Mouse (Mus musculus): ENCODE results near the gene Sart3. TPM values are rescaled to one million over a fixed set of nuclear protein-coding genes. Genes with fewer than 3 reads are reported as not detected.
"Not testable (repeated sequence)": the region's sequence is repeated elsewhere in the genome, so short reads cannot be mapped to it uniquely, and the experiment has no call there.

Sart3 gene
- polyA plus RNA-seq, 1 experiment from 2014 or later, result 31.6 TPM

DNA sequence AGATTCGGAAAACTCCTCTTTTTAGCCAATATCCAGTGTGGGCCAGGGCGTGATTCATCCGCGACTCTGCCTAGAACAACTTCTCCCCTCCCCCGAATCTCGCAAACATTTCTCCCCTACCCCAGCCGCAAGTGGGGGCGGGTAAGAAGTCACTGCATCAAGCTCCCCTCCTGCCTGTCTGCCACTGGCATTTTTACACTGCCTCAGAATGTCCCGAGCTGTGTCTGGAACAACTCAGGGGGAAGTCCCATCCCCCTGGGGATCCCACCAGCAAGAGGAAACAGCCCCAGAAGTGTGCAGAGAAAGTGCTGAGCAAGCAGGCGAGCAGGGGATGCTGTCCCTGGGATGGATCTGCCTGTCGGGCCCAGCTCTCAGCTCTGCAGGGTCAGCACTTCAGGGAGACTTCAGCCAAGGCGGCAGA is 11.3 kb upstream of the Sart3 start:
- Histone ChIP-seq H3K36me3 (ENCODE audit: control insufficient read depth, insufficient read depth) (no peaks in the 10 kb centered on the region), H3K27ac (ENCODE audit: low read length) (peak overlapping the region; percentile 71; the same call in 1 of the 2 replicates), H3K9ac (ENCODE audit: low read length) (no peak overlapping the region), H3K27me3 (ENCODE audit: control insufficient read depth, insufficient read depth, low read length) (peaks cover 6% of the 10 kb centered on the region; the same call in 1 of the 2 replicates), H3K4me3 (ENCODE audit: low read length) (no peak overlapping the region), H3K4me2 (ENCODE audit: low read depth, low read length) (peak overlapping the region; percentile 4; the same call in 1 of the 2 replicates), H3K4me1 (ENCODE audit: control insufficient read depth, insufficient read depth, low read length) (peaks cover 3% of the 10 kb centered on the region; the same call in 1 of the 2 replicates), H3K9me3 (replicated peaks; ENCODE audit: control insufficient read depth, low read length) (no peaks in the 10 kb centered on the region)
- 7% methylated on average over 12 of the region's 12 CpGs for WGBS
- ATAC-seq (replicated peaks; ENCODE audit: extremely low read depth, insufficient read depth, low FRiP score), result peak; percentile 49

DNA sequence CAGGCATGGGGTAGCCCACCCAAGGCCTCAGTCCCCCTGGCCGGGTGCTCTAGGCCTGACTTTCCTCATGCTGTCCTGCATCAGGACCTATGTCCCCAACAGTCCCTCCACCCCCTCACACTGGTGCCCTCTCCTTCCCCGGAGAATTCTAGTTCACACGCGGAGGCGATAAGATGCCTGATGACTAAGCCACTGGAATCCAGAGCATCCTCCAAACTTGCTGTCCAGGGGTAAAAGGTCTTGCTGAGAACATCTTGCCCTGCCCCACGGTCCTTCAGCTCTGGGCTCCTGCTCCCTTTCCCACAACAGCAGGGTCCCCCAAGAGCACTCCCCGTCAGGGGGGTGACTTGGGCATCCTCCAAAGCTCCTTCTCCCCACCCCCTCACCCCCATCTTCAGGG is 10.3 kb upstream of the Sart3 start:
- ATAC-seq (replicated peaks; ENCODE audit: extremely low read depth, insufficient read depth, low FRiP score), result no peak
- peaks cover 3% of the 10 kb centered on the region; the same call in 1 of the 2 replicates for H3K4me1 ChIP-seq (ENCODE audit: control insufficient read depth, insufficient read depth, low read length)
- H3K36me3 ChIP-seq (ENCODE audit: control insufficient read depth, insufficient read depth), result no peaks in the 10 kb centered on the region
- WGBS, result 44% methylated on average over 7 of the region's 7 CpGs
- H3K9ac ChIP-seq (ENCODE audit: low read length), result no peak overlapping the region
- H3K27ac ChIP-seq (ENCODE audit: low read length), result no peak overlapping the region
- H3K9me3 ChIP-seq (replicated peaks; ENCODE audit: control insufficient read depth, low read length), result no peaks in the 10 kb centered on the region
- no peak overlapping the region for H3K4me2 ChIP-seq (ENCODE audit: low read depth, low read length)
- no peak overlapping the region for H3K4me3 ChIP-seq (ENCODE audit: low read length)
- peaks cover 6% of the 10 kb centered on the region; the same call in 1 of the 2 replicates for H3K27me3 ChIP-seq (ENCODE audit: control insufficient read depth, insufficient read depth, low read length)

DNA sequence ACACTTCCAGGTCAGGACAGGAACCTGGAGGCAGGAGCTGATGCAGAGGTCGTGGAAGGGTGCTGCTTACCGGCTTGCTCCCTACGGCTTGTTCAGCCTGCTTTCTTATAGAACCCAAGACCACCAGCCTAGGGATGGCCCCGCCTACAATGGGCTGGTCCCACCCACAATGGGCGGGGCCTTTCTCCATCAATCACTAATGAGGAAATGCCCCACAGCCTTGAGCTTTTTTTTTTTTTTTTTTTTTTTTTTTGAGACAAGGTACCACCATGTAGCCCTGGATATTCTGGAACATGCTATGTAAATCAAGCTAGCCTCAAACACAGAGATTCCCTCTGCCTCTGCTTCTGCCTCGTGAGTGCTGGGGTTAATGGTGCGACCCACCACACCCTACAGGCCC is 9.6 kb upstream of the Sart3 start:
- Histone ChIP-seq H3K9me3 (replicated peaks; ENCODE audit: control insufficient read depth, low read length) (no peaks in the 10 kb centered on the region), H3K9ac (ENCODE audit: low read length) (no peak overlapping the region), H3K4me2 (ENCODE audit: low read depth, low read length) (no peak overlapping the region), H3K4me1 (ENCODE audit: control insufficient read depth, insufficient read depth, low read length) (peaks cover 3% of the 10 kb centered on the region; the same call in 1 of the 2 replicates), H3K4me3 (ENCODE audit: low read length) (no peak overlapping the region), H3K27ac (ENCODE audit: low read length) (no peak overlapping the region), H3K27me3 (ENCODE audit: control insufficient read depth, insufficient read depth, low read length) (peaks cover 6% of the 10 kb centered on the region; the same call in 1 of the 2 replicates), H3K36me3 (ENCODE audit: control insufficient read depth, insufficient read depth) (peaks cover 6% of the 10 kb centered on the region)
- no peak for ATAC-seq (replicated peaks; ENCODE audit: extremely low read depth, insufficient read depth, low FRiP score)
- 72% methylated on average over 7 of the region's 7 CpGs for WGBS

DNA sequence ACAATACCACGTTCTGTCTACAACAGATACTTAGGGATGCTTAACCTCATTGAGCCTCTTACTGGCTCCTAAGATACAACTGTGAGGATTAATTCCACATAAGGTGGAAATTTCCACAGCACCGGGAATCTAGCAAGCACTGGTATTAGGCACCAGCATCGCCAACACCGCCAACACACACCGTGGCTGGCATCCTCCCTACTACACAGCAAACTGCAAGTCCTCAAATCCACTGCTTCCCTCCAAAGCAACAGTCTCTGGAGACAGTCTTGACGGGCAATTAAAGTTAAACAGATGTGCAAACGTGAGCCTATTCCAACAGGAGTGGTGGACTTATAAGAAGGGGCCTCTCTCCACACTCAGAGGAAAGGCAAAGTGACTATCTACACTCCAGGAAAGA is 8.9 kb upstream of the Sart3 start:
- ATAC-seq (replicated peaks; ENCODE audit: extremely low read depth, insufficient read depth, low FRiP score), result no peak
- no peaks in the 10 kb centered on the region for H3K9me3 ChIP-seq (replicated peaks; ENCODE audit: control insufficient read depth, low read length)
- H3K36me3 ChIP-seq (ENCODE audit: control insufficient read depth, insufficient read depth), result peaks cover 12% of the 10 kb centered on the region
- 74% methylated on average over 7 of the region's 7 CpGs for whole genome bisulfite sequencing
- no peak overlapping the region for H3K9ac ChIP-seq (ENCODE audit: low read length)
- peaks cover 3% of the 10 kb centered on the region; the same call in 1 of the 2 replicates for H3K4me1 ChIP-seq (ENCODE audit: control insufficient read depth, insufficient read depth, low read length)
- no peak overlapping the region for H3K27ac ChIP-seq (ENCODE audit: low read length)
- H3K4me3 ChIP-seq (ENCODE audit: low read length), result no peak overlapping the region
- peaks cover 6% of the 10 kb centered on the region; the same call in 1 of the 2 replicates for H3K27me3 ChIP-seq (ENCODE audit: control insufficient read depth, insufficient read depth, low read length)
- no peak overlapping the region for H3K4me2 ChIP-seq (ENCODE audit: low read depth, low read length)

DNA sequence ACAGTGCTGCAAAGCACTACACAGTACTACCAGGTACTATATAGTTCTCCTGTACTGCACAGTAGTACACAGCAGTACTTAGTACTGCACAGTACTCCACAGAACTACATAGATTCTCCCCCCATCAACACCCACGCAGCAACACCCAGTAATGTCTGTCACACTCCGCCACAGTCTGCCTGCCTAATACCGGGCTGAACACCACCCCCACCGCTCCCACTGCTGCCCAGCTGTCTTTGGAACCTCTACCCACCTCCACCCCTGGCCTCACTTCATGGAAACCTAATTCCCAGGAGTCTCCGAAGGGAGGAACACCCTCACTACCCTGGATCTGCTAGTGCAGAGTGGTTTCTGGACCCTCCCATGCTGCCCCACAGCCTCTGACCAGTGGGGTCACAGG is 8.5 kb upstream of the Sart3 start:
- H3K36me3 ChIP-seq (ENCODE audit: control insufficient read depth, insufficient read depth), result peaks cover 16% of the 10 kb centered on the region
- H3K4me2 ChIP-seq (ENCODE audit: low read depth, low read length), result no peak overlapping the region
- ATAC-seq (replicated peaks; ENCODE audit: extremely low read depth, insufficient read depth, low FRiP score), result no peak
- no peaks in the 10 kb centered on the region for H3K9me3 ChIP-seq (replicated peaks; ENCODE audit: control insufficient read depth, low read length)
- 84% methylated on average over 5 of the region's 5 CpGs for WGBS
- H3K27ac ChIP-seq (ENCODE audit: low read length), result no peak overlapping the region
- peaks cover 6% of the 10 kb centered on the region; the same call in 1 of the 2 replicates for H3K27me3 ChIP-seq (ENCODE audit: control insufficient read depth, insufficient read depth, low read length)
- H3K4me3 ChIP-seq (ENCODE audit: low read length), result no peak overlapping the region
- H3K9ac ChIP-seq (ENCODE audit: low read length), result no peak overlapping the region
- peaks cover 3% of the 10 kb centered on the region; the same call in 1 of the 2 replicates for H3K4me1 ChIP-seq (ENCODE audit: control insufficient read depth, insufficient read depth, low read length)

DNA sequence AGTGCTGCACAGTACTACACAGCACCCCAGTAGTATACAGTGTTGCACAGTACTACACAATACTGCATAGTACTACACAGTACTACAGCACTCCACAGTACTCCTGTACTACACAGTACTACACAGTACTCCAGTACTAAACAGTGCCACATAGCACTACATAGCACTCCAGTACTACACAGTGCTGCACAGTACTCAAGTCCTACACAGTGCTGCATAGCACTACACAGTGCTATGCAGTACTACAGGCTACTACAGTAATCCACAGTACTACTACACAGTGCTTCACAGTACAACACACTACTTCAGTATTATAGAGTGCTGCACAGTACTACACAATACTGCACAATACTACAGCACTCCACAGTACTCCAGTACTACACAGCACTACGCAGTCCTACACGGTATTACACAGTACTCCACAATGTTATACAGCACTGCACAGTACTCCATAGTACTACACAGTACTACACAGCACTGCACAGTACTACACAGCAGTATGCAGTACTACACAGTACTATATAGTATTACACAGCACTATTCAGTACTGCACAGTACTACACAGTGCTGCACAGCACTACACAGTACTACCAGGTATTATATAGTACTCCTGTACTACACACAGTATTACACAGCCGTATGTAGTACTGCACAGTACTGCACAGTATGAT is 7.9 kb upstream of the Sart3 start:
- no peak for ATAC-seq (replicated peaks; ENCODE audit: extremely low read depth, insufficient read depth, low FRiP score)

DNA sequence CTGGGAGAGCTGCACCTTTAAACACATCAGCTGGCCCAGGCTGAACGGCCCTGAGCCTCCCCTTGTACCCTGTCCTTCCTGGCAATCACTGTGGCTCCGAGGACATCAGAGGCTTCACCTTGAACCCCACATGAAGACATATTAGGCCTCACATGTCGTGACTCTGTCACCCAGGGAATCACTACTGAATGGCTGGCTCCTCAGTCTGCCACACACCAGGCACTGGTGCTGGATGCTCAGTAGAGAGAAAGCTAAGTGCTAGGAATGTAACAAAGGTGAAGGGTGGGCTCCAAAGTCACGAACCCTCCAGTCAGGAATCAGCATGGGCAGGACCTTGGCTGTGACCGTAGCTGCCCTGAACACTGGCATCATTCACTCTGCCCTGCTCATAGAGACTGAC is 7.3 kb upstream of the Sart3 start:
- Histone ChIP-seq H3K27me3 (ENCODE audit: control insufficient read depth, insufficient read depth, low read length) (peaks cover 6% of the 10 kb centered on the region; the same call in 1 of the 2 replicates), H3K9ac (ENCODE audit: low read length) (no peak overlapping the region), H3K4me2 (ENCODE audit: low read depth, low read length) (no peak overlapping the region), H3K4me1 (ENCODE audit: control insufficient read depth, insufficient read depth, low read length) (peaks cover 3% of the 10 kb centered on the region; the same call in 1 of the 2 replicates), H3K9me3 (replicated peaks; ENCODE audit: control insufficient read depth, low read length) (no peaks in the 10 kb centered on the region), H3K36me3 (ENCODE audit: control insufficient read depth, insufficient read depth) (peaks cover 25% of the 10 kb centered on the region), H3K4me3 (ENCODE audit: low read length) (no peak overlapping the region), H3K27ac (ENCODE audit: low read length) (no peak overlapping the region)
- 70% methylated on average over 5 of the region's 5 CpGs for WGBS
- no peak for ATAC-seq (replicated peaks; ENCODE audit: extremely low read depth, insufficient read depth, low FRiP score)

More for the DNA sequence above, 7.9 kb upstream of the Sart3 start:
- no peak overlapping the region for H3K4me2 ChIP-seq (ENCODE audit: low read depth, low read length)
- 90% methylated on average over 3 of the region's 3 CpGs for WGBS
- no peak overlapping the region for H3K9ac ChIP-seq (ENCODE audit: low read length)
- H3K27me3 ChIP-seq (ENCODE audit: control insufficient read depth, insufficient read depth, low read length), result peaks cover 6% of the 10 kb centered on the region; the same call in 1 of the 2 replicates
- H3K9me3 ChIP-seq (replicated peaks; ENCODE audit: control insufficient read depth, low read length), result no peaks in the 10 kb centered on the region
- H3K4me1 ChIP-seq (ENCODE audit: control insufficient read depth, insufficient read depth, low read length), result peaks cover 3% of the 10 kb centered on the region; the same call in 1 of the 2 replicates
- H3K27ac ChIP-seq (ENCODE audit: low read length), result no peak overlapping the region
- peaks cover 19% of the 10 kb centered on the region for H3K36me3 ChIP-seq (ENCODE audit: control insufficient read depth, insufficient read depth)
- no peak overlapping the region for H3K4me3 ChIP-seq (ENCODE audit: low read length)

DNA sequence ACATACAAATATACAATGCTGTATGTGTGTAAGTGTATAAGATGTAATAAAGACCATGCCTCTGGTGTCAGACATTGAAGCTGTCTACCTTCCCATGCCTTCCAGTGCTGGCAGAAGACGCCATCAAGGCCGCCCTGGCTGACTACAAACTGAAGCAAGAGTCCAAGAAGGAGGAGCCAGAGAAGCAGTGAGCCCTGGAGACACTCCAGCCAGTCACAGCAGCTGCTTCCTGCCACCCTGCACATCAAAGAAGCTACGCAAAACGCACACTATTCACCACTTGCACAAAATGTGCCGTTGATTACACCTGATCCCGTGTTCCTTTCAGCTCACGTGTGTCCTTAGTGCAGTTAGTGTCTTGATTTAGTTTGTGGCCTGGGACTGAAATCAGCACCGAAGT is 5.4 kb upstream of the Sart3 start:
- not testable (repeated sequence) for H3K4me2 ChIP-seq (ENCODE audit: low read depth, low read length); H3K9me3 ChIP-seq (replicated peaks; ENCODE audit: control insufficient read depth, low read length); H3K27ac ChIP-seq (ENCODE audit: low read length); H3K9ac ChIP-seq (ENCODE audit: low read length); H3K4me1 ChIP-seq (ENCODE audit: control insufficient read depth, insufficient read depth, low read length); H3K27me3 ChIP-seq (ENCODE audit: control insufficient read depth, insufficient read depth, low read length); ATAC-seq (replicated peaks; ENCODE audit: extremely low read depth, insufficient read depth, low FRiP score); H3K4me3 ChIP-seq (ENCODE audit: low read length)
- peaks cover 29% of the 10 kb centered on the region for H3K36me3 ChIP-seq (ENCODE audit: control insufficient read depth, insufficient read depth)
- WGBS, result 84% methylated on average over 8 of the region's 8 CpGs

DNA sequence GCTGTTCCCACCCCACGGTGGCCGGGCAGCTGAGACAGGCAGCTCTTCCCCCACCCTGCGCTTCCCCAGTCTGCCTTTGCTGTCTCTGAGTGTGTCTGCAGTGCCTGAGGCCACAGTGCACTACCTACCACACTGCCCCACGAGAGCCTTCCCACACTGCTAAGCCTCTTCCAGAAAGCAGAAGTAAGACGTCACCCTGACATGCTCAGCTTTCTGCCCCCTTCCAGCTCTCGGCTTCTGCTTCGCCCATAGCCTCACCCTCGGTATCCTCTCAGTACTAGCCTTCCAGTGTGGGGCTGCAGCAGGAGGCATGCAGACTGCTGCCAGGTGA is 4.6 kb upstream of the Sart3 start:
- Histone ChIP-seq H3K27ac (ENCODE audit: low read length) (no peak overlapping the region; the same call in 1 of the 2 replicates), H3K9me3 (replicated peaks; ENCODE audit: control insufficient read depth, low read length) (no peaks in the 10 kb centered on the region), H3K4me3 (ENCODE audit: low read length) (no peak overlapping the region), H3K4me2 (ENCODE audit: low read depth, low read length) (no peak overlapping the region), H3K27me3 (ENCODE audit: control insufficient read depth, insufficient read depth, low read length) (no peaks in the 10 kb centered on the region), H3K9ac (ENCODE audit: low read length) (no peak overlapping the region), H3K36me3 (ENCODE audit: control insufficient read depth, insufficient read depth) (peaks cover 29% of the 10 kb centered on the region), H3K4me1 (ENCODE audit: control insufficient read depth, insufficient read depth, low read length) (peaks cover 10% of the 10 kb centered on the region)
- no peak for ATAC-seq (replicated peaks; ENCODE audit: extremely low read depth, insufficient read depth, low FRiP score)
- 87% methylated on average over 8 of the region's 8 CpGs for WGBS
